Mouse (Mus musculus): ENCODE data around the gene Aurkb. TPM values are rescaled to one million over a fixed set of nuclear protein-coding genes. Genes with fewer than 3 reads are reported as not detected.

The Aurkb gene
- polyA plus RNA-seq, 1 experiment, result 20.3 TPM

DNA sequence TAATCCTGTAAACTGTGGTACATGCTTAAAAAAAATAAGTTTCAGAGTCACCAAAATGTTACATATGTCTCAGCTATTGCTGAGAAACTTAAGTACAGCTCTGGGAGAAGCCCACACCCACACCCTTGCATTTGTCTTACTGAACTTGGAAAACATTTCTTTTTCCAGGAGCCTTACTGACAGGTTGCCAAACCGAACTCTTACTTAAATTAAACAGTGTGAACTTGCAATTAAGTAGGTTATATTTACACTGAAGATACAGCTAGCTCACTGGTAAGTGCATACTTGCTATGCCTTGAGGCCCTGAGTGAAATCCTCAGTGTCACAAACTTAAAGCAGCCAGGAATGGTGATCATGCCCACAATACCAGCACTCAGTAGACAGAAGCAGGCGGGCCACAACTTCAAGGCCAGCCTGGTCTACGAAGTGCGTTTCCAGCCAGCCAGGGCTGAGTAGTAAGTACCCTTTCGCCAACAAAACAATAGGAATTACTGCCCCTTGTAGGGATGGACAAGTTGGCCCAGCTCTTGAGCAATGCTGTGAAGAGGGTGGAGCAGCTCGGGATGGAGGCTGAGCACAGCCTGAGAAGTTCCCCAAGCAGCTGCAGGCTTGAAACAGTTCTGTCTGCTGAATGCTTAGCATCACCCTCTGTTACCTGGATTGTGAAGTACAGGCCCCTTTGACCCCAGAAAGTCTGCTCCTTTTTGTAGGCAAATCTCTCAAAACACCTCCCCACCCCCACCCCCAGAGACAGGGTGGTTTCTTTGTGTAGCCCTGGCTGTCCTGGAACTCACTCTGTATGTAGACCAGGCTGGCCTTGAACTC is 28.7 kb downstream of the Aurkb start:
- Histone ChIP-seq H3K4me1 (ENCODE audit: control insufficient read depth) (peaks cover 68% of the 10 kb centered on the region), H3K9me3 (ENCODE audit: control insufficient read depth, low read length) (no peaks in the 10 kb centered on the region), H3K4me3 (replicated peaks) (peak overlapping the region; percentile 15), H3K36me3 (ENCODE audit: control insufficient read depth) (no peaks in the 10 kb centered on the region), H3K27me3 (ENCODE audit: control insufficient read depth) (no peaks in the 10 kb centered on the region; the same call in 1 of the 2 replicates)
- TF ChIP-seq GATA1 (IDR thresholded peaks at IDR 0.05; ENCODE audit: low read length) (no peak), TAL1 (IDR thresholded peaks at IDR 0.05; ENCODE audit: low read length) (no peak)

GRCm38 (mm10) chr11:69074776-69075069 is 29.3 kb downstream of the Aurkb start:
- no peaks in the 10 kb centered on the region for H3K9me3 ChIP-seq (ENCODE audit: control insufficient read depth, low read length)
- H3K4me1 ChIP-seq (ENCODE audit: control insufficient read depth), result peaks cover 64% of the 10 kb centered on the region
- H3K4me3 ChIP-seq (replicated peaks), result no peak overlapping the region
- TF ChIP-seq GATA1 (IDR thresholded peaks at IDR 0.05; ENCODE audit: low read length), result no peak
- no peak for TF ChIP-seq TAL1 (IDR thresholded peaks at IDR 0.05; ENCODE audit: low read length)
- H3K27me3 ChIP-seq (ENCODE audit: control insufficient read depth), result no peaks in the 10 kb centered on the region; the same call in 1 of the 2 replicates
- no peaks in the 10 kb centered on the region for H3K36me3 ChIP-seq (ENCODE audit: control insufficient read depth)

DNA sequence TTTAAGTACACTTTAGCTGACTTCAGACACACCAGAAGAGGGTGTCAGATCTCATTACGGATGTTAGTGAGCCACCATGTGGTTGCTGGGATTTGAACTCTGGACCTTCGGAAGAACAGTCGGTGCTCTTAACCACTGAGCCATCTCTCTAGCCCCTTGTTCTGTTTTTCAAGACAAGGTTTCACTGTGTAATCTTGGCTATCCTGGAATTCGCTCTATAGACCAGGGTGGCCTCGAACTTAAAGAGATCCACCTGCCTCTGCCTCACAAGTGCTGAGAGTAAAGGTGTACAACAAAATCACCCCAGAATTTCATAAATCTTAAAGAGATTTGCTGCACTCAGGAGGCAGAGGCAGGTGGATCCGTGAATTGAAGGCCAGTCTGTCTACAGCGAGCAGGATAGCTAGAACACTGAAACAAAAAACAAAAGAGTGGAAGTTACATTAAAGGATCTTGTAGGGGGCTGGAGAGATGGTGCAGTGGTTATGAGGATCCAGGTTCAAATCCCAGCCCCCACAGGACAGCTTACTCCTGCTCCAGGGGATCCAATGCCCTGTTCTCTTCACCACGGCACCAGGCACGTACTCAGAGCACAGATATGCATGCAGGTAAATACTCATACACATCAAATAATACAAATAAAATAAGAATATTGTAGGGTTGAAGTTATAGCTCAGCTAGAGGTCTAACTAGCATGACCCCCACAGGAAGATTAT is 30.5 kb downstream of the Aurkb start:
- Histone ChIP-seq H3K4me3 (replicated peaks) (no peak overlapping the region), H3K36me3 (ENCODE audit: control insufficient read depth) (no peaks in the 10 kb centered on the region), H3K4me1 (ENCODE audit: control insufficient read depth) (peaks cover 52% of the 10 kb centered on the region), H3K9me3 (ENCODE audit: control insufficient read depth, low read length) (no peaks in the 10 kb centered on the region), H3K27me3 (ENCODE audit: control insufficient read depth) (no peaks in the 10 kb centered on the region; the same call in 1 of the 2 replicates)
- no peak for TF ChIP-seq GATA1 (IDR thresholded peaks at IDR 0.05; ENCODE audit: low read length)
- TF ChIP-seq TAL1 (IDR thresholded peaks at IDR 0.05; ENCODE audit: low read length), result no peak

DNA sequence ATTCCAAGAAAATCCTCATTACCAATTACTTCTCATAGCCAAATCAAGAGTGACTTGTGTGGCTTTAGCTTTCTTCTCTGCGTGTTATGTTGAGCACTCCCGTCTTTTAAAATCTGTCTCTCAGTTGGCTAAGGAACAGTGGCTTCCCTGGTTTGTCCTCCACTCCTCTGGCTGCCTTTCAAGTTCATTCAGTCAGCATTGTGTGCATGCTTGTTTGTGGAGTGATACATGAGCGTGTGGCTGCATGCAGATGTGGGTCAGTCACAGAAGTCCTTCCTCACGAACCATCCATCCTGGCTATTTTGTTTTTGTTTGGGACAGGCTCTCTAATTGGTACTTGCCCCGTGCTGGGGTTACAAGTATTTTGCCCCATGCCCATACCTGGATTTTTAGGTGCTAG is 31.1 kb downstream of the Aurkb start:
- TF ChIP-seq TAL1 (IDR thresholded peaks at IDR 0.05; ENCODE audit: low read length) (no peak), GATA1 (IDR thresholded peaks at IDR 0.05; ENCODE audit: low read length) (no peak)
- Histone ChIP-seq H3K27me3 (ENCODE audit: control insufficient read depth) (no peaks in the 10 kb centered on the region; the same call in 1 of the 2 replicates), H3K4me1 (ENCODE audit: control insufficient read depth) (peaks cover 46% of the 10 kb centered on the region), H3K36me3 (ENCODE audit: control insufficient read depth) (no peaks in the 10 kb centered on the region), H3K9me3 (ENCODE audit: control insufficient read depth, low read length) (no peaks in the 10 kb centered on the region), H3K4me3 (replicated peaks) (no peak overlapping the region)

DNA sequence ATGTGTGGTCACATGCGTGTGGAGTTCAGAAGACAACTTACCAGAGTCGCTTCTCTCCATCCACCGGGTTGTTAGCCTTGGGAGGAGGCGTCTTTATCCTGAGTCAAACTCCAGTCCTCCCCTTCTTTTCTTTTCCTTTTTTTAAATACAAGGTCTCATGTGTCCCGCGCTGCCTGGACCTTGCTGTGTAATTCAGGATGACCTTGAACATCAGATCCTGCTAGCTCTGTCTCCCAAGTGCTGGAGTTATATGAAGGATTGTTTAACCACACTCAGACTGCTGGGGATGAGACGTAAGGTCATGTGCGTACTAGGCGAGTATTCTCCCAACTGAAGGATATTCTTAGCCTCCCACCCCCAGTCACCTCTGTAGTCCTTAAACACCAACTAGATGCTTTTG is 31.9 kb downstream of the Aurkb start:
- H3K27me3 ChIP-seq (ENCODE audit: control insufficient read depth), result no peaks in the 10 kb centered on the region; the same call in 1 of the 2 replicates
- H3K9me3 ChIP-seq (ENCODE audit: control insufficient read depth, low read length), result no peaks in the 10 kb centered on the region
- peaks cover 39% of the 10 kb centered on the region for H3K4me1 ChIP-seq (ENCODE audit: control insufficient read depth)
- no peaks in the 10 kb centered on the region for H3K36me3 ChIP-seq (ENCODE audit: control insufficient read depth)
- H3K4me3 ChIP-seq (replicated peaks), result no peak overlapping the region
- TF ChIP-seq GATA1 (IDR thresholded peaks at IDR 0.05; ENCODE audit: low read length) (no peak), TAL1 (IDR thresholded peaks at IDR 0.05; ENCODE audit: low read length) (no peak)

DNA sequence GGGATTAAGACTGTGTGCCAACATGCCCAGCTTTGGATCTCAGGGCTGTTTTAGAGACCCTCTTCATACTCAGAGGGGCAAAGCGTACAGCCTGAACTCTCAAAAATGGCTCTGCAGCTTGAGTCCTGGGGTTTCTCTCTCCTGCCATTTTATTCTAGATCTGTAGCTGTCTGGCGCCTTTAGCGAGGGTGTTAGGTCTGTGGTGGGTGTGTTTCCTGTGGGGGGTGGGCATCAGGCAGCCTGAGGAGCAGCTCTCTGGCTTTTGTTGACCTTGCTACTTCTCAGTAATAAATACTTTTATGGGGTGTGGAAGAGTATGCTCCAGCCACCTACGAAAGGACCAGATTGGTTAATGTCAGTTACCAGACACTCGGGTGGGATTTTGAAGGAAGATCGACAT is 32.6 kb downstream of the Aurkb start:
- H3K4me3 ChIP-seq (replicated peaks), result no peak overlapping the region
- H3K9me3 ChIP-seq (ENCODE audit: control insufficient read depth, low read length), result no peaks in the 10 kb centered on the region
- H3K27me3 ChIP-seq (ENCODE audit: control insufficient read depth), result no peaks in the 10 kb centered on the region; the same call in 1 of the 2 replicates
- H3K4me1 ChIP-seq (ENCODE audit: control insufficient read depth), result peaks cover 33% of the 10 kb centered on the region
- no peaks in the 10 kb centered on the region for H3K36me3 ChIP-seq (ENCODE audit: control insufficient read depth)
- TF ChIP-seq TAL1 (IDR thresholded peaks at IDR 0.05; ENCODE audit: low read length) (no peak), GATA1 (IDR thresholded peaks at IDR 0.05; ENCODE audit: low read length) (no peak)

- Histone ChIP-seq H3K9me3 (ENCODE audit: control insufficient read depth, low read length) (no peaks in the 10 kb centered on the region), H3K27me3 (ENCODE audit: control insufficient read depth) (no peaks in the 10 kb centered on the region; the same call in 1 of the 2 replicates), H3K36me3 (ENCODE audit: control insufficient read depth) (no peaks in the 10 kb centered on the region), H3K4me1 (ENCODE audit: control insufficient read depth) (peaks cover 24% of the 10 kb centered on the region), H3K4me3 (replicated peaks) (no peak overlapping the region)
- no peak for TF ChIP-seq GATA1 (IDR thresholded peaks at IDR 0.05; ENCODE audit: low read length)
- no peak for TF ChIP-seq TAL1 (IDR thresholded peaks at IDR 0.05; ENCODE audit: low read length)
These were observed 33.5 kb downstream of the Aurkb start for GRCm38 (mm10) chr11:69078805-69079438.

- no peaks in the 10 kb centered on the region for H3K36me3 ChIP-seq (ENCODE audit: control insufficient read depth)
- no peak overlapping the region for H3K4me3 ChIP-seq (replicated peaks)
- no peaks in the 10 kb centered on the region; the same call in 1 of the 2 replicates for H3K27me3 ChIP-seq (ENCODE audit: control insufficient read depth)
- TF ChIP-seq TAL1 (IDR thresholded peaks at IDR 0.05; ENCODE audit: low read length), result no peak
- no peak for TF ChIP-seq GATA1 (IDR thresholded peaks at IDR 0.05; ENCODE audit: low read length)
- H3K4me1 ChIP-seq (ENCODE audit: control insufficient read depth), result peaks cover 12% of the 10 kb centered on the region
- no peaks in the 10 kb centered on the region for H3K9me3 ChIP-seq (ENCODE audit: control insufficient read depth, low read length)
These were observed 34.8 kb downstream of the Aurkb start for GRCm38 (mm10) chr11:69080102-69080854.

Measured in erythroblast, embryonic 14.5 days (primary cell).